Mouse (Mus musculus): ENCODE results near the gene Klhl6.
"Not testable (repeated sequence)": the region's sequence is repeated elsewhere in the genome, so short reads cannot be mapped to it uniquely, and the experiment has no call there.

- not testable (repeated sequence) for TF ChIP-seq CTCF (IDR thresholded peaks at IDR 0.05; ENCODE audit: low read depth, low read length); POLR2A (IDR thresholded peaks at IDR 0.05; ENCODE audit: extremely low read depth, insufficient read depth, low read length)
Measured at GRCm38 (mm10) chr16:19996913-19997312, 14.1 kb upstream of the Klhl6 start.

Data from liver, adult 2 months (tissue).